Mouse (Mus musculus) forebrain, postnatal 0 days (tissue): ENCODE results near the gene Stac2. TPM values are rescaled to one million over a fixed set of nuclear protein-coding genes. Genes with fewer than 3 reads are reported as not detected.
A peak's percentile ranks its signal among the peaks of the same experiment; 100 is the strongest.

ENCODE experiments used
- ATAC-seq: fragments of 200-750 bp; cut with Nextera tagmentation; 2 replicates; pipeline ENCODE4 v1.8.0; 2017; ENCODE audit warnings: mild to moderate bottlenecking, moderate library complexity
- DNase-seq: peaks from one replicate; pipeline ENCODE4 v3.0.0-alpha.2; 2015
- H3K27ac ChIP-seq: fragments of 300-500 bp; sonication (generic); 2 replicates; pipeline ENCODE4 v1.5.1; 2014; ENCODE audit warnings: low read depth, mild to moderate bottlenecking, antibody characterized with exemption, low read length, moderate library complexity, mixed read lengths
- H3K27me3 ChIP-seq: fragments of 300-500 bp; sonication (generic); 2 replicates; pipeline ENCODE4 v1.6.1; 2014; ENCODE audit warnings: mild to moderate bottlenecking, low read length, mixed read lengths; ENCODE audit not compliant: insufficient read depth
- H3K36me3 ChIP-seq: fragments of 300-500 bp; sonication (generic); 2 replicates; pipeline ENCODE4 v1.6.1; 2014; ENCODE audit warnings: mild to moderate bottlenecking, moderate library complexity; ENCODE audit not compliant: insufficient read depth
- H3K4me1 ChIP-seq: fragments of 300-500 bp; sonication (generic); 2 replicates; pipeline ENCODE4 v1.6.1; 2014; ENCODE audit warnings: antibody characterized with exemption; ENCODE audit not compliant: insufficient read depth
- H3K4me2 ChIP-seq: fragments of 300-500 bp; sonication (generic); 2 replicates; pipeline ENCODE4 v1.6.1; 2014; ENCODE audit warnings: low read depth, mild to moderate bottlenecking, moderate library complexity
- H3K4me3 ChIP-seq: fragments of 300-500 bp; sonication (generic); 2 replicates; pipeline ENCODE4 v1.5.1; 2014; ENCODE audit warnings: low read depth, low read length, mixed read lengths
- H3K9ac ChIP-seq: fragments of 300-500 bp; sonication (generic); 2 replicates; pipeline ENCODE4 v1.6.1; 2014; ENCODE audit warnings: mild to moderate bottlenecking
- H3K9me3 ChIP-seq: fragments of 300-500 bp; sonication (generic); 2 replicates; pipeline ENCODE4 v1.6.1; 2016; ENCODE audit warnings: low read length
- CTCF ChIP-seq: sonication (generic); IDR thresholded peaks from 2 replicates; pipeline ENCODE4 v1.5.1; 2016; ENCODE audit warnings: antibody characterized with exemption, control low read depth, low read depth
- WGBS: fragments of 180-500 bp; shearing (Covaris S2); extraction: QIAGEN DNeasy Blood & Tissue Kit; methylation state at CpG from one replicate; pipeline ENCODE4 v1.1.7; 2014; 5-methylcytosine and 5-hydroxymethylcytosine counted together
- polyA plus RNA-seq: library from polyadenylated mRNA; unstranded; fragments of >200 nt; fragmentation: Nextera tagmentation; extraction: Ambion mirVana; gene quantifications from 2 replicates; pipeline ENCODE4 v1.2.1, GENCODE M21; 2015
- total RNA-seq: library from RNA; depleted of rRNA; stranded (reverse); fragments of >200 nt; gene quantifications from 2 replicates; pipeline ENCODE4 v1.2.3, GENCODE M21; 2014; rRNA removed

The Stac2 gene
- total RNA-seq: 2.8 and 3.8 TPM in 2 replicates
- polyA plus RNA-seq: 2.0 and 2.1 TPM in 2 replicates

DNA sequence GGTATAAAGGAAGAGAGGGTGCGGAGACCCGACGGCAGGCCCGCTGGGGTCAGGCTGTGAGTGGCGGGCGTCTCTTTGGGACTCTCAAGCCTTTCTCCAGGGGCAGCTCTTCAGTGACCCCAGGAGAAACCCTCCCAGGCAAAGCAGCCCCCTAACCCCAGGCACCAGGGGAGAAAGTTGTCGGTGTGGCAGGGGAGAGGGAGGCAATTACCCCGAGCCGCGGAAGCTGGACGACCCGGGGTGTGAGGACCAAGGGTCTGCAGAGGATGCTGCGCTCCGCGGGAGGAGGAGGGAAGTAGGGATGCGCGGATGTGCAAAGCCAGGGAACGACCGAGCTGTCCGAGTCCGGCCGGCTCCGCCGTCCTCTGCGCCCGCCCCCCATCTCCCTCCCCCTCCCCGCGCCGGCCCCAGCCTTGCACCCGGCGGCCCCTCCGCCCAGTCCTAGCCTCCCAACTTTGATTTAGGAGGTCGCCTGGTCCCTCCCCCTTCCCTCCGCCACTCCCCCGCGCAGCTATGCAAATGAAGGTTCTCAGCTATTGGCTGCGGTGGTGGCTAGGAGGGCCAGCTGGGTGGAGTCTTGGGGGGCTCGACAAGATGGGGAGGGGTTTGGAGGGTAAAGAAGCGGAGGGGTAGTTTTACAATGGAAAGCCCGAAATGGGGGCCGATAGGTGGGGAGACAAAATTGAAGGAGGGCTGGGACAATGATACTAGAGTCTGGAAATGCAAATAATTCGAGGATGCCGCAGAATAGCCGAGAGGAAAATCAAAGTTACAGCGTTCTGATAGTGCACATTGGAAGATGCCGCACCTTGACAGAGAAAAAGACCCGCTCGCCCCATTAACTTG is at the start of gene Stac2:
Gene Stac2 (minus strand): TSS at position 474 of the 846 bp plus-strand sequence.
- Histone ChIP-seq H3K36me3 (no peaks in the 10 kb centered on the region), H3K9me3 (no peaks in the 10 kb centered on the region), H3K27me3 (peaks cover 17% of the 10 kb centered on the region), H3K4me1 (no peaks in the 10 kb centered on the region; the same call in 1 of the 2 replicates), H3K9ac (peak within 1 kb of the TSS; percentile 58), H3K4me3 (peak within 1 kb of the TSS; percentile 48), H3K4me2 (peak within 1 kb of the TSS; percentile 66), H3K27ac (peak within 1 kb of the TSS; percentile 59)
- peak; percentile 79 for ATAC-seq
- no peak for TF ChIP-seq CTCF
- WGBS: 3% methylated on average over 31 of the region's 48 CpGs
- peak; percentile 69 for DNase-seq

DNA sequence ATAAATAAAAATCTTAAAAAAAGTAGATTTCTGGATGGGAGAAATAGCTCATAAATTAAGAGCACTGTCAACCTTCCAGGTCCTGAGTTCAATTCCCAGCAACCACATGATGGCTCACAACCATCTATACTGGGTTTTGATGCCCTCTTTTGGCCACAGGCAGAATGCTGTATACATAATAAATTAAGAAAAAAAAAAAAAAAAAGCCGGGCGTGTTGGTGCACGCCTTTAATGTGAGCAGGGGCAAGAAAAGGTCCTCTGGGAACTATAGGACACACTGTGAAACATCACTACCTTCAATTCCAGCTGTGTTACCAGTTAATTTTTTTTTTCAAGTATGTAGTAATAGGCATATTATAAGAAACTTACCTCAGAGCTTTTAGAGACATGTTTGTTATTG is 48.1 kb upstream of the Stac2 start:
- Histone ChIP-seq H3K9ac (no peak overlapping the region), H3K4me3 (no peak overlapping the region), H3K27me3 (no peaks in the 10 kb centered on the region), H3K9me3 (no peaks in the 10 kb centered on the region), H3K4me1 (no peaks in the 10 kb centered on the region), H3K36me3 (peaks cover 71% of the 10 kb centered on the region), H3K4me2 (no peak overlapping the region), H3K27ac (no peak overlapping the region)
- WGBS: 95% methylated on average over 3 of the region's 3 CpGs
- ATAC-seq (no peak), DNase-seq (no peak)
- no peak for TF ChIP-seq CTCF

DNA sequence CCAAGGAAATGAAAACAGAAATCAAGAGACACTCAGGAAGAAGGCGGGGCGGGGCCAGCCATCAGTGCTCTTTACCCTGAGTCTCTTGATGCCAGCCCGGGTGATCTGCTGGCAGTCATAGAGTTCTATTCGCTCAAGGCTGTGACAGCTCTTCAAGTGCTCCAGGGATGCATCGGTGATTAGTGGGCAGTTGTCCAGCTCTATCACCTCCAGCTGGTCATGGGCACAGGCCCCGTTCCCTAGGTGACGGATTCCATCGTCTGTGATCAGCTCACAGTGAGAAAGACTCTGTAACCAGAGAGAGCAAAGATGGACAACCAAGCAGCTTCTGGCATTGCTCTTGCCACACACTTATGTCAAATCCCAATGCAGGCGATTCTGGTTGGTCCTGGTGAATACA is 37.3 kb upstream of the Stac2 start:
- H3K27me3 ChIP-seq: no peaks in the 10 kb centered on the region
- H3K4me2 ChIP-seq: no peak overlapping the region
- no peak overlapping the region for H3K27ac ChIP-seq
- 86% methylated on average over 9 of the region's 9 CpGs for WGBS
- no peak for TF ChIP-seq CTCF
- H3K36me3 ChIP-seq: peaks cover 60% of the 10 kb centered on the region
- ATAC-seq (no peak), DNase-seq (no peak)
- H3K9ac ChIP-seq: no peak overlapping the region
- H3K4me1 ChIP-seq: no peaks in the 10 kb centered on the region
- H3K4me3 ChIP-seq: no peak overlapping the region
- no peaks in the 10 kb centered on the region for H3K9me3 ChIP-seq

DNA sequence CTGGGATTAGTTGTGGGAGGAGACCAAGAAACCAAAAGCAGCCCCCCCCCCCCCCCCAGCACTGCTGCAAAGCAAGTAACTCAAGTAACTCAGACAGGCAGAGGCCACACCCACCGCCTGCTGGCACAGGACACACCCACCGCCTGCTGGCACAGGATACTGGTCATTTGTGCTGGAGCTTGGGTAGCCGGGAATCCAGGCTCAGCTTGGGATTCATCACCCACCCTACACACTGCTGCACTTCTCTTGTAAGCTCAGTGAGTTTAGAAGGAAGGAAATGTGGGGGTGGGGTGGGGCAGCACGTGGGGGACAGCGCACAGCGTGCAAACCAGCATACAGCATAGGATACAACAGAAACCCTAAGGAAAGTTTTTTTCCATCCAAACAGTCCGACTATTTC is 35.0 kb upstream of the Stac2 start:
- H3K4me3 ChIP-seq: no peak overlapping the region
- no peak overlapping the region for H3K4me2 ChIP-seq
- 43% methylated on average over 7 of the region's 7 CpGs for WGBS
- ATAC-seq: no peak
- H3K27me3 ChIP-seq: no peaks in the 10 kb centered on the region
- no peak overlapping the region for H3K9ac ChIP-seq
- peaks cover 52% of the 10 kb centered on the region for H3K36me3 ChIP-seq
- DNase-seq: no peak
- H3K27ac ChIP-seq: no peak overlapping the region
- no peak for TF ChIP-seq CTCF
- no peaks in the 10 kb centered on the region for H3K9me3 ChIP-seq
- H3K4me1 ChIP-seq: no peaks in the 10 kb centered on the region

DNA sequence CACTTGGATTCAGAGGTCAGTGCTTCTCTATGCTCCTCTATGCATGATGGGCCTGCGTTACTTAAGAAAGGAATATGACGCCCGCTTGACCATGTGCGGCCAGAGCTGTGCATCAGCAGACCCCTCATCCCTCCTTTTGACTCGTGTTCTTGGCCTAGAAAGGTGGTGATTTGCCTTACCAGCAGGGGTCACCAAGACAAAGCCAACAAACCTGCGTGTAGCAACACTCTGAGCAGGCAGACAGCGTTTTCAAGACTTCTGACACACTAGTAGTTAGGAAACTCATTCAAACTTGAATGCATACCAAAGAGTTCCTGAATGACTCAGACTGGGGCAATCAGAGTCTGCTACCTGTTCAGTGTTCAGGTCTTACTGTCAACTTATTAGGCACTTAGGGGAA is 33.3 kb upstream of the Stac2 start:
- no peaks in the 10 kb centered on the region for H3K9me3 ChIP-seq
- DNase-seq: no peak
- H3K36me3 ChIP-seq: peaks cover 44% of the 10 kb centered on the region
- H3K27ac ChIP-seq: no peak overlapping the region
- TF ChIP-seq CTCF: no peak
- ATAC-seq: no peak
- H3K27me3 ChIP-seq: no peaks in the 10 kb centered on the region
- H3K4me3 ChIP-seq: no peak overlapping the region
- H3K9ac ChIP-seq: no peak overlapping the region
- H3K4me1 ChIP-seq: no peaks in the 10 kb centered on the region
- no peak overlapping the region for H3K4me2 ChIP-seq
- WGBS: 66% methylated on average over 7 of the region's 7 CpGs

DNA sequence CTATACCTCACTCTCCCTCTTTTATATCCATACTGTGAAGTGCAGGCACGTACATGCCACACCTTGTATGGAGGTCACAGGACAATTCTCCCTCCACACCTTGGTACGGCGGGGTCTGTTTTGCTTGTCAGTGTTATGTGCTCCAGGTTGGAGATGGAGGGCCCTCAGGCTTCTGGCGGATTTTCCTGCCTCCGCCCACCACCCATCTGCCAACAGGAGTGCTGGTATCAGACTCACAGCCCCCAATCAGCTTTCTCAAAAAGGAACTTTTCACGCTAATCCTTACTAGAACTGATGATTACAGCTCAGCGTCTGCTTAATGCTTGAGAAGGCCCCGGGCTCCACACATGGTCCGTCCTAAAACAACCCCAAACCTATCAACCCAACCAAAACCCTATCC is 32.9 kb upstream of the Stac2 start:
- 95% methylated on average over 9 of the region's 9 CpGs for WGBS
- no peak for DNase-seq
- Histone ChIP-seq H3K36me3 (peaks cover 40% of the 10 kb centered on the region), H3K27ac (no peak overlapping the region), H3K27me3 (no peaks in the 10 kb centered on the region), H3K4me2 (no peak overlapping the region), H3K4me3 (no peak overlapping the region), H3K4me1 (no peaks in the 10 kb centered on the region), H3K9me3 (no peaks in the 10 kb centered on the region), H3K9ac (no peak overlapping the region)
- no peak for TF ChIP-seq CTCF
- no peak for ATAC-seq

DNA sequence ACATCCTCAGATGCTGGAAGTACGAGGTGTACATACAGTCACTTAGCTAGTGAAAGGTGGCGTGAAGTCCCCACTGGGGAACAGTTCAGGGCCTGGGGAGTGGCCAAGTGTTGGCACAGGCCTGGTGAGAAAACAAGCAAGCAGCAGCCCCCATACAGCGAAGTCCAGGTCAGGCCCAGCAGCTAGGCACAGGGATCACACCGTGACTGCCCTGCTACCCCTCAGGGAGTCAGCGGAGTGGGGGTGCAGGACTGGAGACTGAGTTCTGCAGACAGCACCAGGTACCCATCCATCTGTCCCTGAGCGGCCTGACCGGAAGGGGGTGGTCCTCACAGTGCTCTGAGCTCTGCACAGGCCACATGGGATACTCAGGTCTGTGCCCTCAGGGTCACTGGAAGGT is 29.5 kb upstream of the Stac2 start:
- WGBS: 91% methylated on average over 7 of the region's 7 CpGs
- no peak overlapping the region for H3K4me2 ChIP-seq
- no peak overlapping the region for H3K27ac ChIP-seq
- no peak overlapping the region for H3K4me3 ChIP-seq
- DNase-seq (no peak), ATAC-seq (no peak)
- peaks cover 14% of the 10 kb centered on the region; the same call in 1 of the 2 replicates for H3K36me3 ChIP-seq
- no peaks in the 10 kb centered on the region for H3K4me1 ChIP-seq
- no peak for TF ChIP-seq CTCF
- no peaks in the 10 kb centered on the region for H3K9me3 ChIP-seq
- no peak overlapping the region for H3K9ac ChIP-seq
- H3K27me3 ChIP-seq: no peaks in the 10 kb centered on the region
